Mouse (Mus musculus) left cerebral cortex, postnatal 25 days (tissue): ENCODE data around the gene Hist1h2bf. TPM values are rescaled to one million over a fixed set of nuclear protein-coding genes. Genes with fewer than 3 reads are reported as not detected.
"Not testable (repeated sequence)": the region's sequence is repeated elsewhere in the genome, so short reads cannot be mapped to it uniquely, and the experiment has no call there.

Experiments used
- DNase-seq, 2 experiments: peaks; one replicate each; pipeline ENCODE4 v3.0.0; 2022; ENCODE audit warnings: low spot score in 2 of 2, mixed read lengths in 1 of 2
- intact Hi-C: fragments of 180-260 bp; cut with DNase I; formaldehyde crosslinking; loops from one replicate; pipeline ENCODE4 v1.15.1; 2025
- total RNA-seq, 2 experiments: library from RNA; stranded (reverse); gene quantifications; 2 replicates each; pipeline ENCODE4 v1.2.3; 2021

Gene Hist1h2bf
- total RNA-seq, 2 experiments from 2014 or later, result 25.7 to 29.4 TPM

GRCm38 (mm10) chr13:23552962-23553361 is 21.0 kb downstream of the Hist1h2bf start, which contains the start of gene Hist1h1d:
Hist1h1d (plus strand) TSS chr13:23553262.
- DNase-seq, result no peak
- intact Hi-C loops, result no loop called here

- intact Hi-C loops, result no loop called here
- no peak for DNase-seq
These were observed 21.8 kb downstream of the Hist1h2bf start for GRCm38 (mm10) chr13:23551931-23552914.

- DNase-seq, result peak; percentile 93 to 98
- intact Hi-C loops, result not testable (repeated sequence)
These were observed 22.7 kb downstream of the Hist1h2bf start, which contains the start of gene Hist1h4f for GRCm38 (mm10) chr13:23551146-23551834. Hist1h4f (minus strand) TSS chr13:23551648.

GRCm38 (mm10) chr13:23550761-23551145 is 23.2 kb downstream of the Hist1h2bf start:
- no peak for DNase-seq
- intact Hi-C loops, result no loop called here

GRCm38 (mm10) chr13:23546694-23547093 is 27.3 kb downstream of the Hist1h2bf start:
- DNase-seq, result no peak
- intact Hi-C loops, result no loop called here

- peak in 1 of 2 experiments; percentile 30 for DNase-seq
- intact Hi-C loops, result not testable (repeated sequence)
These were observed 29.2 kb downstream of the Hist1h2bf start for GRCm38 (mm10) chr13:23544787-23545120.

GRCm38 (mm10) chr13:23543965-23544786 is 29.8 kb downstream of the Hist1h2bf start, which contains the start of gene Hist1h3f:
Hist1h3f (plus strand) TSS chr13:23544052.
- DNase-seq, result peak; percentile 86 to 95
- intact Hi-C loops, result no loop called here

- peak; percentile 80 to 97 for DNase-seq
- intact Hi-C loops, result not testable (repeated sequence)
These were observed 30.9 kb downstream of the Hist1h2bf start, which contains the start of gene Hist1h2bh for GRCm38 (mm10) chr13:23542999-23543607. Hist1h2bh (minus strand) TSS chr13:23543392.

- DNase-seq, intact Hi-C loops: not testable (repeated sequence)
These were observed 31.6 kb downstream of the Hist1h2bf start for GRCm38 (mm10) chr13:23542225-23542980.

- intact Hi-C loops, result no loop called here
These were observed 32.5 kb downstream of the Hist1h2bf start for GRCm38 (mm10) chr13:23541497-23541896.

GRCm38 (mm10) chr13:23539821-23540220 is 34.2 kb downstream of the Hist1h2bf start:
- DNase-seq, intact Hi-C loops: not testable (repeated sequence)

More at GRCm38 (mm10) chr13:23541497-23541896, 32.5 kb downstream of the Hist1h2bf start:
- DNase-seq, result no peak

- intact Hi-C loops, result no loop called here
- DNase-seq, result no peak
These were observed 35.7 kb downstream of the Hist1h2bf start for GRCm38 (mm10) chr13:23538249-23538648.

GRCm38 (mm10) chr13:23537006-23537710 is 36.8 kb downstream of the Hist1h2bf start:
- no peak for DNase-seq
- intact Hi-C loops, result no loop called here

GRCm38 (mm10) chr13:23536076-23536822 is 37.7 kb downstream of the Hist1h2bf start:
- intact Hi-C loops, result no loop called here

GRCm38 (mm10) chr13:23535137-23536075 is 38.6 kb downstream of the Hist1h2bf start, which contains the start of gene Hist1h3g:
Hist1h3g (plus strand) TSS chr13:23535422.
- intact Hi-C loops, result not testable (repeated sequence)
- peak; percentile 92 to 97 for DNase-seq

More at GRCm38 (mm10) chr13:23536076-23536822, 37.7 kb downstream of the Hist1h2bf start:
- no peak for DNase-seq
